Mouse (Mus musculus) heart, adult 2 months (tissue): Measurements from ENCODE around the gene Ctns.

Source experiments
- CTCF ChIP-seq: fragments of 200-600 bp; IDR thresholded peaks from 2 replicates; pipeline ENCODE4 v1.8.1; 2022; ENCODE audit warnings: antibody characterized with exemption, mild to moderate bottlenecking, moderate library complexity
- EP300 ChIP-seq: fragments of 200-500 bp; IDR thresholded peaks from 2 replicates; pipeline ENCODE4 v1.6.1; 2011; ENCODE audit warnings: low read depth, low read length, control low read depth; ENCODE audit not compliant: insufficient read depth
- POLR2A ChIP-seq: fragments of 200-500 bp; IDR thresholded peaks from 2 replicates; pipeline ENCODE4 v1.6.1; 2011; ENCODE audit warnings: mild to moderate bottlenecking, low read depth, low read length, control low read depth; ENCODE audit not compliant: insufficient read depth

DNA sequence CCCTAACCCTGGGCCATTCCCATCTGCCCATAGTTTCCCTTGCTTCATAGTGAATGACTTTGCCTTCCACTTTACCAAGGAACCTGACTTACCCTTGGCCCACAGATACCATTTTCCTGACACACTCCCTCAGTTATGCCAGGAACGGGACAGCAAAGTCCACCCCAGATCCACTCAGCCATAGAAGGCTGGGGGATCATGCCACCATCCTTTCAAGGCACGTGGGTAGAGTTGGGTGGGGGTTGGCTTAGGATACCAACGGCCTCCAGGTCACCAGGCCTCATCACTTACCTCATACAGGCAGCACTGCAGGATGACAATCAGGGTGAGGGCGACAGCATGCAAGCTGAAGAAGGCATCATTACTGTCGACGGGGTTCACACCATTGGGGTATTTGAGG is 11.6 kb downstream of the Ctns start:
- no peak for TF ChIP-seq POLR2A
- no peak for TF ChIP-seq CTCF
- TF ChIP-seq EP300, result no peak
